Comparison of ENCODE assay signal across 18 mouse cellular contexts in the genomic region with DNA sequence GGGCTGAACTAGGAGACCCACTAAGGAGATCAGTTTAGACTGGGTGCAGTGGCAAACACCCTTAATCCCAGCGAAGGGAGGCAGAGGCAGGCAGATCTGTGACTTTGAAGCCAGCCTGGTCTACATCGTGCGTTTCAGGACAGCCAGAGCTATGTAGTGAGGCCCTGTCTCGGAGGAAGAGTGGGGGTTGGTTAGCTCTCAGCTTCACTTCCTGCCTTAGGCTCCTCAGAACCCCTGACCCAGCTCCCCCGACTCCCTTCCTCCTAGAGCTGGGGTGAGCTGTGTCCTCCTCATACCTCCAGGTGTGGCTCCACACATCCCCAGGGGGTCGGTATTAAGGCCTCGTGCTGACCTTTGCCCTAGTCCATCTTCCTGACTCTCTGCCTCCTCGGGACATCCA. TPM values are rescaled to one million over a fixed set of nuclear protein-coding genes. Genes with fewer than 3 reads are reported as not detected.
DNase-seq lines count a peak whose midpoint lies in the region; ATAC-seq lines count a peak whose summit lies in the region.
"Had no signal": no experiment of that assay in that cellular context is flagged by ENCODE, and none has a peak within 500 bp of the region (broad histone marks: within the 10 kb centered on the region; RNA-seq: fewer than 3 reads in every experiment).

No protein-coding gene starts in this region.

- no peaks in the 10 kb centered on the region for H3K27me3 ChIP-seq in heart, embryonic 15.5 days
- H3K27me3 ChIP-seq in heart, embryonic 11.5 days (ENCODE audit: control insufficient read depth, insufficient read depth, low read length) = no peaks in the 10 kb centered on the region
- H3K27me3 ChIP-seq in kidney, embryonic 15.5 days = no peaks in the 10 kb centered on the region
- H3K27me3 ChIP-seq: CH12.LX; forebrain, embryonic 13.5 days; hindbrain, embryonic 12.5 days; liver, embryonic 12.5 days; neural tube, embryonic 13.5 days had no signal

- ATAC-seq in heart, embryonic 15.5 days (replicated peaks; ENCODE audit: insufficient number of reproducible peaks, insufficient read depth, low FRiP score, low read depth) = no peak
- no peak for ATAC-seq in heart, embryonic 11.5 days (replicated peaks; ENCODE audit: insufficient number of reproducible peaks, low FRiP score, low TSS enrichment)
- ATAC-seq in kidney, embryonic 15.5 days (replicated peaks; ENCODE audit: low FRiP score) = no peak
- ATAC-seq: activated CD4-positive, CD25-positive, alpha-beta regulatory T cell, adult 4 months; forebrain, embryonic 13.5 days; intestine, postnatal 0 days; liver, embryonic 12.5 days had no signal

- H3K4me2 ChIP-seq in heart, embryonic 15.5 days = no peak overlapping the region
- H3K4me2 ChIP-seq in heart, embryonic 11.5 days = no peak overlapping the region
- no peak overlapping the region for H3K4me2 ChIP-seq in kidney, embryonic 15.5 days
- H3K4me2 ChIP-seq: forebrain, embryonic 13.5 days; hindbrain, embryonic 12.5 days; liver, embryonic 12.5 days; neural tube, embryonic 13.5 days had no signal

- H3K79me2 ChIP-seq in macrophage (ENCODE audit: inconsistent target) = peaks cover 40% of the 10 kb centered on the region

- no peaks in the 10 kb centered on the region for H3K9me3 ChIP-seq in heart, embryonic 15.5 days (replicated peaks)
- H3K9me3 ChIP-seq in heart, embryonic 11.5 days (replicated peaks; ENCODE audit: control insufficient read depth, low read length) = no peaks in the 10 kb centered on the region
- no peaks in the 10 kb centered on the region for H3K9me3 ChIP-seq in kidney, embryonic 15.5 days (replicated peaks)
- H3K9me3 ChIP-seq: forebrain, embryonic 13.5 days; hindbrain, embryonic 12.5 days; liver, embryonic 12.5 days; neural tube, embryonic 13.5 days had no signal

- 47% methylated on average over 8 of the region's 8 CpGs for WGBS in heart, embryonic 15.5 days
- WGBS in heart, embryonic 11.5 days (ENCODE audit: insufficient replicate concordance) = 47% methylated on average over 8 of the region's 8 CpGs
- WGBS in macrophage (ENCODE audit: missing documents) = 81% methylated on average over 8 of the region's 8 CpGs
- 62% methylated on average over 8 of the region's 8 CpGs for WGBS in kidney, embryonic 15.5 days

- peaks cover 23% of the 10 kb centered on the region for H3K4me1 ChIP-seq in heart, embryonic 15.5 days (replicated peaks)
- peaks cover 3% of the 10 kb centered on the region; the same call in 1 of the 2 replicates for H3K4me1 ChIP-seq in heart, embryonic 11.5 days (ENCODE audit: control insufficient read depth, insufficient read depth, low read length)
- H3K4me1 ChIP-seq in kidney, embryonic 15.5 days = peaks cover 24% of the 10 kb centered on the region

- peak overlapping the region; percentile 45 for H3K27ac ChIP-seq in heart, embryonic 15.5 days
- no peak overlapping the region for H3K27ac ChIP-seq in heart, embryonic 11.5 days (ENCODE audit: low read depth, low read length)
- H3K27ac ChIP-seq in macrophage = peak overlapping the region; percentile 4; the same call in 1 of the 2 replicates
- no peak overlapping the region for H3K27ac ChIP-seq in kidney, embryonic 15.5 days
- H3K27ac ChIP-seq: forebrain, embryonic 13.5 days; hindbrain, embryonic 12.5 days; neural tube, embryonic 13.5 days had no signal

- H3K9ac ChIP-seq in heart, embryonic 15.5 days = no peak overlapping the region
- no peak overlapping the region for H3K9ac ChIP-seq in heart, embryonic 11.5 days (ENCODE audit: low read depth, low read length)
- H3K9ac ChIP-seq in kidney, embryonic 15.5 days = no peak overlapping the region
- H3K9ac ChIP-seq: forebrain, embryonic 13.5 days; hindbrain, embryonic 12.5 days; liver, embryonic 12.5 days; neural tube, embryonic 13.5 days had no signal

- H3K36me3 ChIP-seq in heart, embryonic 15.5 days = peaks cover 36% of the 10 kb centered on the region
- H3K36me3 ChIP-seq in heart, embryonic 11.5 days (ENCODE audit: control insufficient read depth, insufficient read depth, low read length) = peaks cover 18% of the 10 kb centered on the region; the same call in 1 of the 2 replicates
- peaks cover 45% of the 10 kb centered on the region for H3K36me3 ChIP-seq in macrophage (ENCODE audit: inconsistent target)
- peaks cover 57% of the 10 kb centered on the region for H3K36me3 ChIP-seq in kidney, embryonic 15.5 days

- DNase-seq in urinary bladder, adult 2 months (ENCODE audit: low spot score) = peak; percentile 17
- DNase-seq in urinary bladder, postnatal 14 days (ENCODE audit: low spot score) = no peak
- no peak for DNase-seq in left cerebral cortex, adult 8-10 months (ENCODE audit: low spot score in 2 of 2)
- DNase-seq: cerebellum, adult 8-10 months; layer of hippocampus, adult 9-11 months; lung, postnatal 10 days; retina, postnatal 1 day had no signal

- H3K4me3 ChIP-seq in heart, embryonic 15.5 days = no peak overlapping the region
- H3K4me3 ChIP-seq in heart, embryonic 11.5 days (ENCODE audit: low read depth, low read length) = no peak overlapping the region
- no peak overlapping the region for H3K4me3 ChIP-seq in macrophage (ENCODE audit: inconsistent target)
- H3K4me3 ChIP-seq in kidney, embryonic 15.5 days (replicated peaks) = no peak overlapping the region
- H3K4me3 ChIP-seq: forebrain, embryonic 13.5 days; hindbrain, embryonic 12.5 days; liver, embryonic 12.5 days; neural tube, embryonic 13.5 days had no signal

RNA-seq across cellular contexts. Expression of gene B230217C12Rik, which starts 4.0 kb away (rescaled TPM):
- polyA plus RNA-seq in heart, embryonic 15.5 days (2015; fragmentation: Nextera tagmentation; extraction: Ambion mirVana) = 2.9 and 3.4 TPM in 2 replicates
- 8.2 and 8.3 TPM in 2 replicates for polyA plus RNA-seq in heart, embryonic 11.5 days (2014; fragmentation: Nextera tagmentation; extraction: Ambion mirVana)
- 3.8 and 5.6 TPM in 2 replicates for polyA plus RNA-seq in urinary bladder, adult 2 months (2012; rRNA removed)
- total RNA-seq in macrophage (2018; cell fraction: chromatin; rRNA removed) = 1 to 10 TPM in 5 of 26 experiments, under 1 TPM in 9, not detected in 12; 0.37 to 2.5 (median 0.74) TPM
- 1 to 10 TPM in 7 of 26 experiments, under 1 TPM in 19; 0.44 to 1.3 (median 0.86) TPM for total RNA-seq in macrophage (2018; cell fraction: cytosol; rRNA removed)
- 1 to 10 TPM in 6 of 26 experiments, under 1 TPM in 13, not detected in 7; 0.23 to 3.6 (median 0.78) TPM for total RNA-seq in macrophage (2018; cell fraction: nucleus; rRNA removed)
- 0.68 to 1.1 TPM (median 0.72 TPM) in 3 replicates for polyA plus RNA-seq in macrophage (2018)
- 7.4 and 7.5 TPM in 2 replicates for polyA plus RNA-seq in kidney, embryonic 15.5 days (2015; fragmentation: Nextera tagmentation; extraction: Ambion mirVana)
- 10 to 100 TPM; 73.0 to 83.2 (median 79.8) TPM for total RNA-seq in left cerebral cortex, adult 8-10 months (2022)

RNA-seq across cellular contexts. Expression of gene Lasp1, which starts 37.7 kb away (rescaled TPM):
- 40.3 and 65.5 TPM in 2 replicates for polyA plus RNA-seq in heart, embryonic 15.5 days (2015; fragmentation: Nextera tagmentation; extraction: Ambion mirVana)
- polyA plus RNA-seq in heart, embryonic 11.5 days (2014; fragmentation: Nextera tagmentation; extraction: Ambion mirVana) = 30.0 and 37.5 TPM in 2 replicates
- polyA plus RNA-seq in urinary bladder, adult 2 months (2012; rRNA removed) = 101 and 108 TPM in 2 replicates
- 100 to 1,000 TPM in 24 of 26 experiments, 10 to 100 TPM in 2; 72.2 to 414 (median 208) TPM for total RNA-seq in macrophage (2018; cell fraction: chromatin; rRNA removed)
- 100 to 1,000 TPM; 171 to 234 (median 210) TPM for total RNA-seq in macrophage (2018; cell fraction: cytosol; rRNA removed)
- total RNA-seq in macrophage (2018; cell fraction: nucleus; rRNA removed) = 100 to 1,000 TPM in 25 of 26 experiments, 10 to 100 TPM in 1; 82.4 to 238 (median 191) TPM
- polyA plus RNA-seq in macrophage (2018) = 151 to 499 TPM (median 254 TPM) in 3 replicates
- polyA plus RNA-seq in kidney, embryonic 15.5 days (2015; fragmentation: Nextera tagmentation; extraction: Ambion mirVana) = 104 and 108 TPM in 2 replicates
- 100 to 1,000 TPM; 138 to 169 (median 155) TPM for total RNA-seq in left cerebral cortex, adult 8-10 months (2022)

RNA-seq across cellular contexts. Expression of gene Fbxo47, which starts 47.4 kb away (rescaled TPM):
- polyA plus RNA-seq in heart, embryonic 15.5 days (2015; fragmentation: Nextera tagmentation; extraction: Ambion mirVana) = 0.72 and 0.82 TPM in 2 replicates
- polyA plus RNA-seq in heart, embryonic 11.5 days (2014; fragmentation: Nextera tagmentation; extraction: Ambion mirVana) = 0.66 and 1.3 TPM in 2 replicates
- 0.28 and 0.40 TPM in 2 replicates for polyA plus RNA-seq in urinary bladder, adult 2 months (2012; rRNA removed)
- 1 to 10 TPM in 1 of 26 experiments, under 1 TPM in 9, not detected in 16; 0.33 to 1.4 (median 0.46) TPM for total RNA-seq in macrophage (2018; cell fraction: chromatin; rRNA removed)
- total RNA-seq in macrophage (2018; cell fraction: cytosol; rRNA removed) = under 1 TPM; 0.38 to 0.92 (median 0.59) TPM
- 1 to 10 TPM in 2 of 26 experiments, under 1 TPM in 14, not detected in 10; 0.18 to 1.9 (median 0.54) TPM for total RNA-seq in macrophage (2018; cell fraction: nucleus; rRNA removed)
- 0.14 to 0.69 TPM (median 0.51 TPM) in 3 replicates for polyA plus RNA-seq in macrophage (2018)
- 0.48 and 0.73 TPM in 2 replicates for polyA plus RNA-seq in kidney, embryonic 15.5 days (2015; fragmentation: Nextera tagmentation; extraction: Ambion mirVana)
- 1 to 10 TPM; 2.1 to 3.2 (median 2.9) TPM for total RNA-seq in left cerebral cortex, adult 8-10 months (2022)

RNA-seq across cellular contexts. Expression of gene Rpl23, which starts 54.3 kb away (rescaled TPM):
- polyA plus RNA-seq in heart, embryonic 15.5 days (2015; fragmentation: Nextera tagmentation; extraction: Ambion mirVana) = 286 and 399 TPM in 2 replicates
- 461 and 517 TPM in 2 replicates for polyA plus RNA-seq in heart, embryonic 11.5 days (2014; fragmentation: Nextera tagmentation; extraction: Ambion mirVana)
- polyA plus RNA-seq in urinary bladder, adult 2 months (2012; rRNA removed) = 911 and 1,027 TPM in 2 replicates
- total RNA-seq in macrophage (2018; cell fraction: chromatin; rRNA removed) = 100 to 1,000 TPM; 108 to 477 (median 140) TPM
- 1,000 to 10,000 TPM in 6 of 26 experiments, 100 to 1,000 TPM in 20; 449 to 1,138 (median 724) TPM for total RNA-seq in macrophage (2018; cell fraction: cytosol; rRNA removed)
- total RNA-seq in macrophage (2018; cell fraction: nucleus; rRNA removed) = 100 to 1,000 TPM; 131 to 371 (median 177) TPM
- 992 to 1,238 TPM (median 1,231 TPM) in 3 replicates for polyA plus RNA-seq in macrophage (2018)
- polyA plus RNA-seq in kidney, embryonic 15.5 days (2015; fragmentation: Nextera tagmentation; extraction: Ambion mirVana) = 565 and 652 TPM in 2 replicates
- 100 to 1,000 TPM; 331 to 461 (median 392) TPM for total RNA-seq in left cerebral cortex, adult 8-10 months (2022)

Comparison
In these comparisons a context has a peak if more than half of its experiments do, and no peak if none do; other contexts are left out.
1. H3K27ac ChIP-seq: peak in heart, embryonic 15.5 days (single experiment) and macrophage (single experiment); none in heart, embryonic 11.5 days (single experiment) and kidney, embryonic 15.5 days (single experiment).